Comparison of ENCODE assay signal across 8 mouse cellular contexts in genomic region chr2:103795843-103796210, GRCm38 (mm10). TPM values are rescaled to one million over a fixed set of nuclear protein-coding genes. Genes with fewer than 3 reads are reported as not detected.
DNase-seq lines count a peak whose midpoint lies in the region; ATAC-seq and TF ChIP-seq lines count a peak whose summit lies in the region.

No protein-coding gene starts in this region.

- no peak for TF ChIP-seq CTCF in small intestine, adult 2 months (IDR thresholded peaks at IDR 0.05; ENCODE audit: extremely low read depth, insufficient read length, insufficient replicate concordance, low read depth, low read length)

- H3K9me3 ChIP-seq in embryonic facial prominence, embryonic 11.5 days (replicated peaks; ENCODE audit: control insufficient read depth, low read length): no peaks in the 10 kb centered on the region
- no peaks in the 10 kb centered on the region for H3K9me3 ChIP-seq in limb, embryonic 10.5 days (replicated peaks)
- no peaks in the 10 kb centered on the region for H3K9me3 ChIP-seq in midbrain, embryonic 12.5 days

- ATAC-seq in cerebellum, adult (ENCODE audit: insufficient number of reproducible peaks, low FRiP score, low TSS enrichment): no peak
- peak; percentile 78 for ATAC-seq in embryonic facial prominence, embryonic 11.5 days (replicated peaks; ENCODE audit: insufficient number of reproducible peaks, low FRiP score, low TSS enrichment, low read depth)
- peak; percentile 69 for ATAC-seq in granulocyte monocyte progenitor cell, adult 5-6 weeks (replicated peaks; ENCODE audit: poor library complexity, severe bottlenecking)
- ATAC-seq in midbrain, embryonic 12.5 days (ENCODE audit: low FRiP score, low read depth): peak; percentile 63

- peak overlapping the region; percentile 100 for H3K27ac ChIP-seq in embryonic facial prominence, embryonic 11.5 days (replicated peaks; ENCODE audit: low read depth, low read length)
- H3K27ac ChIP-seq in limb, embryonic 10.5 days: peak overlapping the region; percentile 100
- peak overlapping the region; percentile 100 for H3K27ac ChIP-seq in midbrain, embryonic 12.5 days (replicated peaks)
- H3K27ac ChIP-seq in small intestine, adult 2 months (ENCODE audit: insufficient read depth, low read depth, low read length): peak overlapping the region; percentile 87

- H3K27me3 ChIP-seq in embryonic facial prominence, embryonic 11.5 days (ENCODE audit: control insufficient read depth, insufficient read depth, low read length): no peaks in the 10 kb centered on the region
- no peaks in the 10 kb centered on the region for H3K27me3 ChIP-seq in limb, embryonic 10.5 days (ENCODE audit: low read depth, poor library complexity, severe bottlenecking)
- no peaks in the 10 kb centered on the region for H3K27me3 ChIP-seq in midbrain, embryonic 12.5 days
- no peaks in the 10 kb centered on the region for H3K27me3 ChIP-seq in small intestine, adult 2 months (ENCODE audit: control insufficient read depth, insufficient read depth, low read length)

- peak overlapping the region; percentile 99 for H3K9ac ChIP-seq in embryonic facial prominence, embryonic 11.5 days (replicated peaks; ENCODE audit: low read length)
- H3K9ac ChIP-seq in midbrain, embryonic 12.5 days (replicated peaks): peak overlapping the region; percentile 98

- H3K4me2 ChIP-seq in embryonic facial prominence, embryonic 11.5 days (ENCODE audit: low read depth, low read length): peak overlapping the region; percentile 46
- H3K4me2 ChIP-seq in midbrain, embryonic 12.5 days (replicated peaks): peak overlapping the region; percentile 63

- peak overlapping the region; percentile 97 for H3K4me3 ChIP-seq in embryonic facial prominence, embryonic 11.5 days (ENCODE audit: low read depth, low read length)
- H3K4me3 ChIP-seq in limb, embryonic 10.5 days: peak overlapping the region; percentile 82
- H3K4me3 ChIP-seq in midbrain, embryonic 12.5 days: peak overlapping the region; percentile 92
- H3K4me3 ChIP-seq in small intestine, adult 2 months (ENCODE audit: low read depth, low read length): peak overlapping the region; percentile 91

- DNase-seq in cerebellum, adult 11 months: peak; percentile 27
- DNase-seq in embryonic facial prominence, embryonic 11.5 days (ENCODE audit: low spot score): peak; percentile 87
- DNase-seq in kidney, adult 11 months: peak; percentile 71
- DNase-seq in limb, embryonic 10.5 days (ENCODE audit: low spot score): peak; percentile 84

- H3K4me1 ChIP-seq in embryonic facial prominence, embryonic 11.5 days (ENCODE audit: control insufficient read depth, insufficient read depth, low read length): no peaks in the 10 kb centered on the region
- H3K4me1 ChIP-seq in limb, embryonic 10.5 days: peaks cover 24% of the 10 kb centered on the region
- H3K4me1 ChIP-seq in midbrain, embryonic 12.5 days: peaks cover 33% of the 10 kb centered on the region
- peaks cover 2% of the 10 kb centered on the region; the same call in 1 of the 2 replicates for H3K4me1 ChIP-seq in small intestine, adult 2 months (ENCODE audit: control insufficient read depth, insufficient read depth, insufficient read length, low read length)

- no peaks in the 10 kb centered on the region for H3K36me3 ChIP-seq in embryonic facial prominence, embryonic 11.5 days (replicated peaks; ENCODE audit: control insufficient read depth, insufficient read depth, low read depth, low read length)
- peaks cover 45% of the 10 kb centered on the region for H3K36me3 ChIP-seq in limb, embryonic 10.5 days
- H3K36me3 ChIP-seq in midbrain, embryonic 12.5 days: peaks cover 19% of the 10 kb centered on the region
- H3K36me3 ChIP-seq in small intestine, adult 2 months (ENCODE audit: control insufficient read depth, insufficient read depth, low read length): peaks cover 17% of the 10 kb centered on the region

- TF ChIP-seq POLR2A in small intestine, adult 2 months (IDR thresholded peaks at IDR 0.05; ENCODE audit: low read depth, low read length): peak; percentile 42; the same call in 1 of the 2 replicates

- WGBS in embryonic facial prominence, embryonic 11.5 days: 1% methylated on average over 11 of the region's 11 CpGs
- 2% methylated on average over 11 of the region's 11 CpGs for WGBS in limb, embryonic 10.5 days
- under 1% methylated on average over 11 of the region's 11 CpGs for WGBS in midbrain, embryonic 12.5 days
- WGBS in small intestine, adult 2 months: 0% methylated on average over 11 of the region's 11 CpGs

RNA-seq across cellular contexts. Expression of gene Caprin1, which starts 1.6 kb away (rescaled TPM):
- polyA plus RNA-seq in embryonic facial prominence, embryonic 11.5 days (2014; fragmentation: Nextera tagmentation; extraction: Ambion mirVana): 622 and 665 TPM in 2 replicates
- total RNA-seq in granulocyte monocyte progenitor cell, adult 5-6 weeks (2014; fragmentation: Nextera tagmentation): 371 and 391 TPM in 2 replicates
- 510 and 593 TPM in 2 replicates for total RNA-seq in granulocyte monocyte progenitor cell, adult 5-6 weeks (2017)
- polyA plus RNA-seq in limb, embryonic 10.5 days (2016; fragmentation: Nextera tagmentation; extraction: Ambion mirVana): 513 and 547 TPM in 2 replicates
- 559 and 587 TPM in 2 replicates for polyA plus RNA-seq in midbrain, embryonic 12.5 days (2016; fragmentation: Nextera tagmentation; extraction: Ambion mirVana)
- 69.9 and 90.0 TPM in 2 replicates for polyA plus RNA-seq in small intestine, adult 2 months (2012; rRNA removed)

RNA-seq across cellular contexts. Expression of gene Nat10, which starts 34.8 kb away (rescaled TPM):
- polyA plus RNA-seq in embryonic facial prominence, embryonic 11.5 days (2014; fragmentation: Nextera tagmentation; extraction: Ambion mirVana): 20.8 and 23.9 TPM in 2 replicates
- 45.4 and 57.0 TPM in 2 replicates for total RNA-seq in granulocyte monocyte progenitor cell, adult 5-6 weeks (2014; fragmentation: Nextera tagmentation)
- 77.7 and 124 TPM in 2 replicates for total RNA-seq in granulocyte monocyte progenitor cell, adult 5-6 weeks (2017)
- polyA plus RNA-seq in limb, embryonic 10.5 days (2016; fragmentation: Nextera tagmentation; extraction: Ambion mirVana): 34.7 and 43.3 TPM in 2 replicates
- 27.2 and 30.2 TPM in 2 replicates for polyA plus RNA-seq in midbrain, embryonic 12.5 days (2016; fragmentation: Nextera tagmentation; extraction: Ambion mirVana)
- 8.5 and 13.4 TPM in 2 replicates for polyA plus RNA-seq in small intestine, adult 2 months (2012; rRNA removed)

Comparison
In these comparisons a context has a peak if more than half of its experiments do, and no peak if none do; other contexts are left out.
1. DNase-seq: peak in every context shown above with its lines; median percentile 87 in embryonic facial prominence, embryonic 11.5 days; 84 in limb, embryonic 10.5 days; 71 in kidney, adult 11 months; 27 in cerebellum, adult 11 months.